Mouse (Mus musculus) heart, embryonic 10.5 days (tissue): ENCODE measurements around the gene Fam186a. TPM values are rescaled to one million over a fixed set of nuclear protein-coding genes. Genes with fewer than 3 reads are reported as not detected.
"Not testable (repeated sequence)": the region's sequence is repeated elsewhere in the genome, so short reads cannot be mapped to it uniquely, and the experiment has no call there.

ENCODE experiments used
- DNase-seq: peaks from one replicate; pipeline ENCODE4 v3.0.0-alpha.2; 2017; ENCODE audit warnings: low spot score
- H3K27ac ChIP-seq: fragments of 300-500 bp; sonication (generic); 2 replicates; pipeline ENCODE4 v1.5.1; 2016; ENCODE audit warnings: mild to moderate bottlenecking
- H3K27me3 ChIP-seq: fragments of 300-500 bp; sonication (generic); 2 replicates; pipeline ENCODE4 v1.6.1; 2016; ENCODE audit warnings: mild to moderate bottlenecking; ENCODE audit not compliant: poor library complexity, insufficient read depth, severe bottlenecking
- H3K36me3 ChIP-seq: fragments of 300-500 bp; sonication (generic); 2 replicates; pipeline ENCODE4 v1.6.1; 2016; ENCODE audit warnings: mild to moderate bottlenecking, moderate library complexity
- H3K4me1 ChIP-seq: fragments of 300-500 bp; sonication (generic); 2 replicates; pipeline ENCODE4 v1.6.1; 2016; ENCODE audit warnings: mild to moderate bottlenecking
- H3K4me3 ChIP-seq: fragments of 300-500 bp; sonication (generic); 2 replicates; pipeline ENCODE4 v1.5.1; 2016; ENCODE audit warnings: mild to moderate bottlenecking, moderate library complexity
- H3K9me3 ChIP-seq: fragments of 300-500 bp; sonication (generic); 2 replicates; pipeline ENCODE4 v1.6.1; 2016; ENCODE audit warnings: mild to moderate bottlenecking, moderate library complexity
- WGBS: fragments of 180-500 bp; shearing (Covaris S2); methylation state at CpG from one replicate; pipeline ENCODE4 v1.1.7; 2016; 5-methylcytosine and 5-hydroxymethylcytosine counted together
- polyA plus RNA-seq: library from polyadenylated mRNA; unstranded; fragments of >200 nt; fragmentation: Nextera tagmentation; extraction: Ambion mirVana; gene quantifications from 2 replicates; pipeline ENCODE4 v1.2.1, GENCODE M21; 2016

Gene Fam186a
- polyA plus RNA-seq, 1 experiment from 2014 or later: 0.05 TPM

DNA sequence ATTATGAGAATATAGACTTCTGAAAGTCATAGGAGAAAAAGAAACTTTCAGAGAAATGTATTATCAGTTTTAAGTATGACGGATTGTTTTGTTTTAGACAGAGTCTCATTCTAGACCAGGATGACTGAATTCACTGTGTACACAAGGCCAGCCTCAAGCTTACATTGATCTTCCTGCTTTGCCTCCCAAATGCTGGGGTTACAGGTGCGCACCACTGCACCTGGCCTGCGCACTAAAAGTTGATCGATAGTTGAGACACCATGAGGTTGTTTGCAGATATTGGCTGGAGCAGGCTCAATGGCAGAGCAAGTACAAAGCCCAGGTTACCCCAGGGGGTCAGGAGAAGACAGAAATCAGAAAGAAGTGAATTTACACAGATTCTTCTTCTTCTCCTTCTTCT is 55.1 kb downstream of the Fam186a start:
- H3K27ac ChIP-seq: no peak overlapping the region
- no peaks in the 10 kb centered on the region for H3K4me1 ChIP-seq
- DNase-seq: no peak
- H3K4me3 ChIP-seq: no peak overlapping the region
- H3K9me3 ChIP-seq: no peaks in the 10 kb centered on the region
- H3K36me3 ChIP-seq: no peaks in the 10 kb centered on the region
- H3K27me3 ChIP-seq: no peaks in the 10 kb centered on the region
- WGBS: 90% methylated on average over 4 of the region's 4 CpGs

DNA sequence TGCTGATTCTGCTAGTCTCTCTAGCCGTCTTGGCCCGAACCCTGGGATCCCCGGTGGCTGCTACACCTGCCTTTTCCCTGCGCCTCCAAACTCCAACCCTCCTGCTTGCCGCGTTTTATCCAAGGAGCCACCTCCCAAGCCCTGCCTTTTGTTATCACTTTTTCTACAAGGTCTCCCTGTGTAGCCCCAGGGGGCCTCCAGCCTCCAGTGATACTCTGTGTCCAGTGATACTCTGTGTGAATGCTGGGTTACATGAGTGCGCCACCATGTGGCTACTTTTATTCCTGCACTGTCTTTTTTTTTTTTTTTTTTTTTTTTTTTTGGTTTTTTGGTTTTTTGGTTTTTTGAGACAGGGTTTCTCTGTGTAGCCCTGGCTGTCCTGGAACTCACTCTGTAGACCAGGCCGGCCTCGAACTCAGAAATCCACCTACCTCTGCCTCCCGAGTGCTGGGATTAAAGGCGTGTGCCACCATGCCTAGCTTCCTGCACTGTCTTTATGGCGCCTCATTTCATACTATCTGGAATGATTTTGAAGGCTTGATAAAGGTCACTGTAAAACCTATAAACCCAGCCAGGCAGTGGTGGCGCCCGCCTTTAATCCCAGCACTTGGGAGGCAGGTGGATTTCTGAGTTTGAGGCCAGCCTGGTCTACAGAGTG is 57.4 kb downstream of the Fam186a start:
- 39% methylated on average over 14 of the region's 14 CpGs for WGBS
- not testable (repeated sequence) for H3K27me3 ChIP-seq, H3K9me3 ChIP-seq, H3K4me1 ChIP-seq, H3K4me3 ChIP-seq, H3K27ac ChIP-seq, H3K36me3 ChIP-seq, DNase-seq

GRCm38 (mm10) chr15:99907514-99907913 is 59.3 kb downstream of the Fam186a start:
- Histone ChIP-seq H3K4me1 (no peaks in the 10 kb centered on the region), H3K4me3 (no peak overlapping the region), H3K27me3 (no peaks in the 10 kb centered on the region), H3K27ac (no peak overlapping the region), H3K36me3 (no peaks in the 10 kb centered on the region), H3K9me3 (no peaks in the 10 kb centered on the region)
- DNase-seq: no peak
- 76% methylated on average over 1 of the region's 1 CpGs for WGBS

DNA sequence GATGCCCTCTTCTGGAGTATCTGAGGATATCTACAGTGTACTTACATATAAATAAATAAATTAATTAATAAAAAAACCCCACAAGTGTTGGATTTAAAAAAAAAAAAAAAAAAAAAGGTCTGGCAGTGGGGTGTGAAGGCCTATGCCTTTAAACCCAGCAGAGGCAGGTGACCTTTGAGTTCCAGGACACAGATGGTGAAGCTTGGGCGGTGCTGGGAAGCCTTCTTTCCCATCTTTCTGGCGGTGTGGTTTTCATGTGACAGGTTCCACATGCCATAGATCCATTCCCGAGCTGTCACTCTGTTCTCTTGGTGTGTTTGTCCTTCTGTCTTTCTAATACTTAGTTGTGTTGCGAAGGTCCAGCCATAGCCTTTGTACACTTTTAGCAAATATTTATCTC is 59.8 kb downstream of the Fam186a start:
- Histone ChIP-seq H3K4me1 (no peaks in the 10 kb centered on the region), H3K27me3 (no peaks in the 10 kb centered on the region), H3K36me3 (no peaks in the 10 kb centered on the region), H3K9me3 (no peaks in the 10 kb centered on the region), H3K27ac (no peak overlapping the region), H3K4me3 (no peak overlapping the region)
- no peak for DNase-seq
- WGBS: 83% methylated on average over 4 of the region's 4 CpGs

- H3K36me3 ChIP-seq: no peaks in the 10 kb centered on the region
- no peaks in the 10 kb centered on the region for H3K4me1 ChIP-seq
- H3K9me3 ChIP-seq: no peaks in the 10 kb centered on the region
- no peaks in the 10 kb centered on the region for H3K27me3 ChIP-seq
- WGBS: 85% methylated on average over 9 of the region's 9 CpGs
- no peak overlapping the region for H3K4me3 ChIP-seq
- H3K27ac ChIP-seq: no peak overlapping the region
- no peak for DNase-seq
Measured at GRCm38 (mm10) chr15:99904841-99905240, 62.0 kb downstream of the Fam186a start.

GRCm38 (mm10) chr15:99904333-99904732 is 62.5 kb downstream of the Fam186a start:
- Histone ChIP-seq H3K27me3 (no peaks in the 10 kb centered on the region), H3K9me3 (no peaks in the 10 kb centered on the region), H3K36me3 (no peaks in the 10 kb centered on the region), H3K4me3 (no peak overlapping the region), H3K4me1 (no peaks in the 10 kb centered on the region), H3K27ac (no peak overlapping the region)
- WGBS: 8% methylated on average over 4 of the region's 4 CpGs
- peak; percentile 79 for DNase-seq

- no peak for DNase-seq
- Histone ChIP-seq H3K27ac (no peak overlapping the region), H3K4me3 (no peak overlapping the region), H3K27me3 (no peaks in the 10 kb centered on the region), H3K4me1 (no peaks in the 10 kb centered on the region), H3K9me3 (no peaks in the 10 kb centered on the region), H3K36me3 (no peaks in the 10 kb centered on the region)
- 76% methylated on average over 5 of the region's 5 CpGs for WGBS
Measured at GRCm38 (mm10) chr15:99903227-99903626, 63.6 kb downstream of the Fam186a start.

GRCm38 (mm10) chr15:99902786-99903185 is 64.1 kb downstream of the Fam186a start:
- Histone ChIP-seq H3K27me3 (no peaks in the 10 kb centered on the region), H3K27ac (no peak overlapping the region), H3K4me1 (no peaks in the 10 kb centered on the region), H3K9me3 (no peaks in the 10 kb centered on the region), H3K4me3 (no peak overlapping the region), H3K36me3 (no peaks in the 10 kb centered on the region)
- no peak for DNase-seq
- 67% methylated on average over 5 of the region's 5 CpGs for WGBS

DNA sequence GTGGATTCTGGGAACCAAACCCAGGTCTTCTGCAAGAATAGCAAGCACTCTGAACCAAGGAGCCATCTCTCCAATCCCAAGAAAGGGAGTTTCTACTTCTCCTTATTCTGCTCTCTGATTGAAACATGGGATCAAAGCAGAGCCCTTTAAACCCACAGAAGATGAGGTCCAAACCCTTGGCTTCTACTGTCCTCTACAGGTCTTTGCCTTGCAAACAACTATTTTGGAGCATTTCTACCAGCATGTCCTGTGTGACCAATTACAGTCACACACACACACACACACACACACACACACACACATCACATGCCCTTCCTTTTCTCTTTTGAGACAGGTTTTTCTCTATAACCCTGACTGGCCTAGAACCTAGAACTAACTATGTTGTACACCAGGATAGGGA is 70.2 kb downstream of the Fam186a start:
- no peaks in the 10 kb centered on the region for H3K27me3 ChIP-seq
- no peaks in the 10 kb centered on the region for H3K9me3 ChIP-seq
- H3K27ac ChIP-seq: peak overlapping the region; percentile 73; the same call in 1 of the 2 replicates
- peaks cover 10% of the 10 kb centered on the region for H3K4me1 ChIP-seq
- H3K4me3 ChIP-seq: no peak overlapping the region
- no peaks in the 10 kb centered on the region for H3K36me3 ChIP-seq
- no peak for DNase-seq

DNA sequence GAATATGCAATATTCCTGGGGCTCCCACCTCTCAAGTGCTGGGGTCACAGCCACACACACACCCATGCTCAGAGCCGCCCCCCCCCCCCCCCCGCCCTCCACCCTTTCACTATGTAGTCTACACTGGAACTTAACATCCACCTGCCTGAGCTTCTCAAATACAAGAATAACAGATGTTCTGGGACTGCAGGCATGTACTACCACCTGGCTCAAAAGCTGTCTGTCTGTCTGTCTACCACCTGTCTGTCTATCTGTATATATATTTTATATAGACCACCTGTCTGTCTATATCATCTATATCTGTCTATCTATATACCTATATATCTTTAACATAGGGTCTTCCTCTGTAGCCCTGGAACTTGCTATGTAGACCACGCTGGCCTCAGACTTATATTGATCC is 75.5 kb downstream of the Fam186a start:
- Histone ChIP-seq H3K4me3 (no peak overlapping the region), H3K27ac (no peak overlapping the region), H3K36me3 (no peaks in the 10 kb centered on the region), H3K4me1 (peaks cover 10% of the 10 kb centered on the region; the same call in 1 of the 2 replicates), H3K9me3 (no peaks in the 10 kb centered on the region), H3K27me3 (no peaks in the 10 kb centered on the region)
- no peak for DNase-seq
- WGBS: 74% methylated on average over 2 of the region's 3 CpGs

DNA sequence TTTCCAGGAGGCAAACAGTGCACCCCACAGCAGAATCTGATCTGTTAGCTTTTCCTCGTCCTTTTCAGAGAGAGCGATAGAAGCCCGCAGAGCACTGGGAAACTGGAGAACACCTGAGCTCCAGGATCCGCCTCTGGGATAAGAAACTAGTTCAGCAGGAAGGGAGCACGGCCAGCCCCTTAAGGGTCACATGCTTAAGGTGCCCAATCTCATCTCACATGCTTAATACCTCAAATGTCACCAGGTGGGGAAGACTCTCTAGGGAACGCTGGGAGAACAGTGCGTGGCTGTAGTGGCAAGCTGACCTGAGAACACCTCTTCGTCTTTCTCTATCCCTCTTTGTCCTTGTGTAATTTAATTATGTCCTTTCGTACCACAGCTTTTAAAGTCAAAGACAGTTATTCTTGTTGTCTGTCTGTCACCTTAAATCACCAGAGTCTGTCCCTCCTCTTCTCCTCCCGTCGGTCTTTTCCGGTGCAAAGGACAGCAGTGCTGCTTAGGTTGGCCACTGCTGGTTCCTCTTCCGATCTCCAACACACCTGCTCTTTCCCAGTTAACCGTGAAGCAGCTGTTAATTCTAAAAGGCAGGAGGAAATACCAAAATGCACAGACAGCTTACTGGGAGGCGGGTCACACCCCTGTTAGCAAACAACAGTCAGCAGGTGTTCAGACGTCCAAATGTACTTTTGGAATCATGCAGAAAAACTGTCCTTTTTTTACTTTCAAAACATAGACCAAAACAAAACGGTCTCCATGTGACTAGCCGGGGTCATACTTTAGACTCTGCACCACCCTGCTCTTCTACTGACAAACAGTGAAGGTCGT is 76.2 kb downstream of the Fam186a start:
- no peaks in the 10 kb centered on the region for H3K27me3 ChIP-seq
- DNase-seq: no peak
- no peaks in the 10 kb centered on the region for H3K36me3 ChIP-seq
- 44% methylated on average over 19 of the region's 19 CpGs for WGBS
- H3K27ac ChIP-seq: no peak overlapping the region
- H3K9me3 ChIP-seq: no peaks in the 10 kb centered on the region
- peak overlapping the region; percentile 5; the same call in 1 of the 2 replicates for H3K4me3 ChIP-seq
- peaks cover 10% of the 10 kb centered on the region; the same call in 1 of the 2 replicates for H3K4me1 ChIP-seq

DNA sequence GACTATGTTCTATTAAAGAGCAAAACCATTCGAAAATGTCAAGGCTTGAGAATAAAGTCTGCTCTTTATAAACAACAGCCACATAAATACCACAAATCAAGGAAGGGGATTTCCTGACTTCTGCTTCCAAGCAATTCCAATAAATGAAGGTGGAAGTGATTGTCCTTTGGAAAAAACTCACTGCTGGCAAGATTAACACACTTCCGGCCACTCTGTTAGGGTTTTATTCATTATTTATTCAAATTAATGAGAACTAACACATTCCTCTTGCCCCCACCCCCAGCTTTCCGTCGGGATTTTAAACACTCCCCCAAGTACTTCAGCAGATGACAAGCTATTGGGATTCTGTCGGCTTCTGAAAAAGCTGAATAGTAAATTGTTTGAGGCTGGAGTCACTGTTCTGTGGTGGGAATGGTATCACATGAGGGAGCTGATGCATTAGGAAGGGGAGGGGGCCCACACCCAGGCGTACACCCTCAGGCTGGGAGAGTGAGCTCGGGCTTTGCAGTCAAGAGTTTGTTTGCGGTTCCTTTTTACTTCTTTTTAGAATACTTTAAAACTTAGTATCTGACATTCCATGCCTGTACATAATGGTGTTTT is 77.5 kb downstream of the Fam186a start:
- no peak for DNase-seq
- no peaks in the 10 kb centered on the region for H3K36me3 ChIP-seq
- 57% methylated on average over 8 of the region's 8 CpGs for WGBS
- no peak overlapping the region for H3K27ac ChIP-seq
- H3K4me1 ChIP-seq: peaks cover 10% of the 10 kb centered on the region; the same call in 1 of the 2 replicates
- no peak overlapping the region for H3K4me3 ChIP-seq
- no peaks in the 10 kb centered on the region for H3K9me3 ChIP-seq
- no peaks in the 10 kb centered on the region for H3K27me3 ChIP-seq

- DNase-seq, H3K4me3 ChIP-seq, H3K36me3 ChIP-seq, H3K9me3 ChIP-seq, H3K27ac ChIP-seq, H3K27me3 ChIP-seq: not testable (repeated sequence)
- whole genome bisulfite sequencing: 94% methylated on average over 2 of the region's 2 CpGs
- peaks cover 15% of the 10 kb centered on the region; the same call in 1 of the 2 replicates for H3K4me1 ChIP-seq
Measured at GRCm38 (mm10) chr15:99887130-99887529, 79.7 kb downstream of the Fam186a start.
